Mouse (Mus musculus) olfactory bulb, adult 2 months (tissue): ENCODE results near the gene Rab7b. TPM values are rescaled to one million over a fixed set of nuclear protein-coding genes. Genes with fewer than 3 reads are reported as not detected.

Source experiments
- H3K27ac ChIP-seq: fragments of 200-500 bp; 2 replicates; pipeline ENCODE4 v1.5.1; 2012; ENCODE audit warnings: low read depth, low read length; ENCODE audit not compliant: insufficient read depth
- H3K4me1 ChIP-seq: fragments of 200-500 bp; 2 replicates; pipeline ENCODE4 v1.6.1; 2012; ENCODE audit warnings: low read length; ENCODE audit not compliant: control insufficient read depth, insufficient read depth
- H3K4me3 ChIP-seq: fragments of 200-500 bp; 2 replicates; pipeline ENCODE4 v1.5.1; 2012; ENCODE audit warnings: mild to moderate bottlenecking, low read depth, low read length, moderate library complexity; ENCODE audit not compliant: insufficient read depth
- CTCF ChIP-seq: fragments of 200-500 bp; IDR thresholded peaks from 2 replicates; pipeline ENCODE4 v1.5.1; 2012; ENCODE audit warnings: low read depth, mild to moderate bottlenecking, low read length, moderate library complexity; ENCODE audit not compliant: insufficient read depth
- POLR2A ChIP-seq: fragments of 200-500 bp; IDR thresholded peaks from 2 replicates; pipeline ENCODE4 v1.6.1; 2012; ENCODE audit warnings: mild to moderate bottlenecking, low read depth, low read length, moderate library complexity; ENCODE audit not compliant: insufficient read depth
- WGBS: fragments of 180-500 bp; shearing (Covaris S2); methylation state at CpG from one replicate; pipeline ENCODE4 v1.1.7; 2018; 5-methylcytosine and 5-hydroxymethylcytosine counted together
- polyA plus RNA-seq: library from polyadenylated mRNA; stranded (reverse); fragments of >200 nt; gene quantifications from 2 replicates; pipeline ENCODE4 v1.2.4, GENCODE M21; 2012; ENCODE audit warnings: low replicate concordance; ENCODE audit not compliant: missing spikeins, insufficient read depth, insufficient read length

Gene Rab7b
- polyA plus RNA-seq, 1 experiment = not detected

DNA sequence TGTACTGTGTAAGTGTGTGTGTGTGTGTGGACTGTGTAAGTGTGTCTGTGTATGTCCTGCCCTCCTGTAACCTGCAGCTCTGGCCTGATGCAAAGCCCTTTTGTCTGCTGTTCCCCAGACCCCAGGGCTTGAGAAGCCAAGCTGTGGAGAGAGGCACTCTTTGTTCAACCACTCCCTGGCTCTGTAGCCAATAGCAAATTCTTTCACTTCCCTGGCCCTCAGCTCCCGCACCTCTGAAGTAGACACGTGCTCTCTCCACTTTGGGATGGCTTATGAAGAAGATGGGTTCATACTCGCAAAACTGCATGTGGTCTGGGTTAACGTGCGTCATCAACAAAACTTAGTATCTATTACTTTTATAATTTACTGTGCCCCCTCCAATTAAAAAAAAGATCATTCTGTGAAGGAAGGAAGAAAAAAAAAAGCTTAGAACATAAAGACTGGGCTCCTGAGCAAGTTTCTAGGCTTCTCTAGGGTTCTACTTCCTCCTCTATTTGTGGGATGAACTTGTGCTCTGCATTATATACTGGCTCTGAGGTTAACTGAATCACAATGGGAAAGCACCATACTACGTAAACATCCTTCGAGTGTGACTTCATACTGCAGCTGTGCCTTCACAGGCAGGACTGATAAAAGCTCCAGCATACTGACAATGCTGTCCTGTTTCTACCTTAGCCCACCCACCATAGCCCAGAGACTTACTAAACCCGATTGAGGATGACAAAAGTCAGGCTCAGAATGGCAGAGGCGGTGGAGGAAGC is 71.4 kb downstream of the Rab7b start:
- 76% methylated on average over 9 of the region's 9 CpGs for WGBS
- peaks cover 5% of the 10 kb centered on the region for H3K4me1 ChIP-seq
- no peak overlapping the region for H3K27ac ChIP-seq
- H3K4me3 ChIP-seq = no peak overlapping the region
- TF ChIP-seq CTCF (no peak), POLR2A (no peak)

DNA sequence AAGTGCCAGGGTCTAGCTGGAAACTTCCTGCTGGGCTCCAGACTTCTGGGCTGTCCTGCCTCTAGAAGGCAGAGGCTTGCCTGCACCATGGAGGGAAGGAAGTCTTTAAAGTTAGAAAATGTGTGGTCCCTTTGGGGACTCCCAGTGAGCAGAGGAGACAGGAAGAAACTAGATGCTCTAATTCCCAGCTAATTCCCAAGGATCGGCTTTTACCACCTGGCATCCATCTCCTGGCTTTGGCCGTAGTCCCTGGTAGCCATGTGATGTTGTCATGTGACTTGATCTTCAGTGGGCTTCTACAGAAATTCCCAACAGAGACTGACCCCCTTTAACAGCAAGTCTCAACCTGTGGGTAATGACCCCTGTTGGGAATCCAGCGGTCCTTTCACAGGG is 71.9 kb downstream of the Rab7b start:
- 82% methylated on average over 3 of the region's 3 CpGs for WGBS
- no peaks in the 10 kb centered on the region for H3K4me1 ChIP-seq
- H3K27ac ChIP-seq = no peak overlapping the region
- H3K4me3 ChIP-seq = no peak overlapping the region
- TF ChIP-seq POLR2A = no peak
- no peak for TF ChIP-seq CTCF

DNA sequence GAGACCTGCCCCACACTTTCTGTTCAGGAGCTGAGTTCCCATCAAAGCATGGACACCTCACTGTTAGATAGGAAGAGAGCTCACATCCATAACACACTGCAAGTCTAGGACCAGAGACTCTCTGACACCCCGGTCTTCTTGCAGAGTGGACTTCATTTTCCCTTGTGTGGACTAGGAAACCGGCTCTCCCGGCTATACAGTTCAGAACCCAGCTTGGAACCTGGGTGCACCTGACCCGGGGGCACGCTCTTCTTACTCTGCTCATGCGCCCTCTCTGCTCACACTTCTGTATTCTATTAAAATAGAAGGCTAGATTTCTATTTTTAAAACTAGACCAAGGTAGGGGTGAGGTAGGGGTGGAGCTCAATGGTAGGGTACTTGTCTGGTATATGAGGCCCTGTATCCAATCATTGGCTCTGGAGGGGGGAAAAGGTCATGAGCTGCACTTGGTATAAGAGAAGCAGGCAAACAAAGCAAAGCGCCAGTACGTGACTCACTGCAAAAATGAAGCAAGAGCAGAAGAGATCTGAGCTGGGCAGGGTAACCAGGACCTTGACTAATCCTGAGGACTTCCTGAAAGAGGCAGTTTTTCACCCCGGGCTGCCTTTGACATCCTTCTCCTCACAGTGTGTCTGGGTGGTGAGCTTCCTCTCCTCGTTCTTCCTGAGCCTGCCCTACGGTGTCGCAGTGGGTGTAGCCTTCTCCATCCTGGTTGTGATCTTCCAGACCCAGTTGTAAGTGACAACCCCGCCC is 72.8 kb downstream of the Rab7b start:
- Histone ChIP-seq H3K4me3 (no peak overlapping the region), H3K4me1 (no peaks in the 10 kb centered on the region), H3K27ac (no peak overlapping the region)
- 89% methylated on average over 13 of the region's 13 CpGs for WGBS
- TF ChIP-seq POLR2A = no peak
- TF ChIP-seq CTCF = no peak

DNA sequence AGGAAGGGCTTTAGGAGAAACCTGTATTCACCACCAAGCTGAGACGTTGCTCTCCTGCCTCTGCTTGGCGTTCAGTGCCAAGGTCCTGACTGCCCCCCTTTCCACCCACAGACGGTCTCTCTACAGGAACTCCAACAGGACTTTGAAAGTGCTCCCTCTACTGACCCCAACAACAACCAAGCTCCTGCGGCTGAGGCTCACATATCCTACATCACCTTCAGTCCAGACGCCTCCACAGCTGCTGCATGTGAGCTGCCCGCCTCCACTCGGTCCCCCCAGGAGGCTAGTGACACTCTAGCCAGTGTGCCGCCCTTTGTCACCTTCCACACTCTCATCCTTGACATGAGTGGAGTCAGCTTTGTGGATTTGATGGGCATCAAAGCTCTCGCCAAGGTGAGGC is 75.2 kb downstream of the Rab7b start:
- Histone ChIP-seq H3K4me3 (no peak overlapping the region), H3K27ac (no peak overlapping the region), H3K4me1 (no peaks in the 10 kb centered on the region)
- TF ChIP-seq POLR2A (no peak), CTCF (no peak)
- WGBS = 77% methylated on average over 9 of the region's 9 CpGs

DNA sequence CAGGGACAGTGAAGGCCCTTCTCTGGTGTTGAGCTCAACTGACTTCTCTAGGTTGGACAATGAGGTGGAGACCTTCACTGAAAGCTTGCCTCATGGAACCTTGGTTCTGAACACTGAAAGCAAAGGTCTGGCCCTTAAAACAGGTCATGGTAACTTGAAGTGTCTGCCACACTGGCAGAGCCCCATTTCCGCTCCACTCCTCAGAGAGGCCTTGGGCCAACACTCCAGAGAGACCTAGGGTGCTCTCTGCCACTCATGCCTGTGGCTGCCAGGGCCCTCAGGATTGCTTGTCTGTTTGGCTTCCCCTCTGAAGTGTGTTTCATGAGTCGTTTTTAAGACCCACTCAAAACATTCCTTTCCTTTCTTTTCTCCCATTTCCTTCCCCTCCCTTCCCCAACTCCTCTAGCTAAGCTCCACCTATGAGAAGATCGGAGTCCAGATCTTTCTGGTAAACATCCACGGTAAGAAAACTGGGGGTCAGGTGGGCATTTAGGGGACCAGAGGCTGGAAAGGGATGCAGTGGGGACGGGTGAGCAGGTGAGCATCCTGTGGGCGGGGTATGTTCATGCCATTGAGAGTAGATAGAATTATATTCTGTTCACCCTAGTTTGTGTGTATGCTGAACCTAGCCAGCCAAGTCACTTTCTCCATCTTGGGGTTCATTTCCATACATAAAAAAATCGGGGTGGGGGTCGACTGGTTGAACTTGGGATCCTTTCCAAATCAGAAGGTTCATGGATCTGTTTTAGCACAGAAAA is 76.3 kb downstream of the Rab7b start:
- no peak overlapping the region for H3K27ac ChIP-seq
- 63% methylated on average over 8 of the region's 8 CpGs for WGBS
- no peaks in the 10 kb centered on the region for H3K4me1 ChIP-seq
- H3K4me3 ChIP-seq = no peak overlapping the region
- TF ChIP-seq CTCF (no peak), POLR2A (no peak)

Other genes starting within 250 kb of the Rab7b start
- gene Srgap2, start 161.3 kb upstream of the Rab7b start, polyA plus RNA-seq = not detected in 2 replicates
- gene Fam72a, start 160.8 kb upstream of the Rab7b start, polyA plus RNA-seq = not detected in 2 replicates
- not detected in 2 replicates for gene Avpr1b, start 89.5 kb upstream of the Rab7b start, polyA plus RNA-seq
- not detected in 2 replicates for gene Ctse, start 50.4 kb upstream of the Rab7b start, polyA plus RNA-seq
- gene Slc26a9, start 55.3 kb downstream of the Rab7b start, polyA plus RNA-seq = not detected in 2 replicates
- not detected in 2 replicates for gene Pm20d1, start 108.7 kb downstream of the Rab7b start, polyA plus RNA-seq
- gene Slc41a1, start 138.8 kb downstream of the Rab7b start, polyA plus RNA-seq = not detected in 2 replicates
- gene Rab29, start 178.5 kb downstream of the Rab7b start, polyA plus RNA-seq = not detected in 2 replicates
- gene Nucks1, start 221.8 kb downstream of the Rab7b start, polyA plus RNA-seq = 215 and 292 TPM in 2 replicates